Mouse (Mus musculus): ENCODE data around the gene Arhgap5. TPM values are rescaled to one million over a fixed set of nuclear protein-coding genes. Genes with fewer than 3 reads are reported as not detected.

The Arhgap5 gene
- 46.0 and 50.5 TPM in 2 replicates for polyA plus RNA-seq (2016; fragmentation: Nextera tagmentation; extraction: Ambion mirVana)

DNA sequence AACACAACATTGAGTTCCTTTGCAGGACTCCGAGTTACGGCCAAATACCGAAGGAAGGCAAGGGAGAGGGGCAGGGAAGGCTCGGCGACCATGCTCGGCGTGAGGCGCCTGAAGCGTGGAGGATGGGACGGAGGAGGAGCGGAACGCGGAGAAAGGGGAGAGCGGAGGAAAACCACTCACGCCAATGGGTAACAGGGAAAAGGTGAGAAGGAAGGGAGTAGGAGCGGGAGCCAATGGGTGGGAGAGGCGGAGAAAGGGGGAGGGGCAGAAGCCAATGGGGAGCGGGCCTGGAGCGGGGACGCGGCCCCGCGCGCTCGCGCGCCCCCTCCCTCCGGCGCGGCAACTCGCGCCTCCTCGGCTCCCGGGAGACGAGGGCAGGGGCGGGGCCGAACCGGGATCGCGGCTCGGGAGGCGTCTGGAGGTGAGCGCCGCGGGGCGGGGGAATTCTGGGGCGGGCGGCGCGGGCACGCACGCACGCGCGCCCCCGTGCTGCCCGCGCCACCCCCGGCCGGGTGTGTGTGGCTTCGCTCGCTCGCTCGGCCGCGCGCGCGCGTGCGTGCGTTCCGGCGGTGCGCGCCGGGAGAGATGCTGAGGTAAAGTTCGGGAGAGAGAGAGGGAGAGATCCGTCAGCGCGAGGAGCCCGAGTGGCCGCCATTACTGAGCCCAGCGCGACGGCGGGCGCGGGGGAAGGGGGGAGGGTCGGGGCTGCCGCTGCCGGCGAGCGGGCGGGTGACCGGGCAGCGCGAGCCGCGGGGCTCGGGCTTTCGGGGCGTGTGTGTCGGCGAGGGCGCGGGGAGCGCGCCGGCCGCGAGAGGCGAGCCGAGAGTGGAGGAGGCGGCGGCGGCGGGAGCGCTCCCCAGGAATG lies at the start of gene Arhgap5:
Arhgap5 (plus strand) TSS at position 517 of the 865 bp plus-strand sequence.
- peak; percentile 95 for ATAC-seq (ENCODE audit: insufficient number of reproducible peaks, low FRiP score)
- H3K27me3 ChIP-seq (replicated peaks) = no peaks in the 10 kb centered on the region
- H3K9ac ChIP-seq = peak within 1 kb of the TSS; percentile 100
- H3K4me2 ChIP-seq = peak within 1 kb of the TSS; percentile 83
- H3K27ac ChIP-seq (ENCODE audit: poor library complexity, severe bottlenecking) = peak within 1 kb of the TSS; percentile 100
- H3K4me3 ChIP-seq = peak within 1 kb of the TSS; percentile 98
- under 1% methylated on average over 74 of the region's 119 CpGs for WGBS
- no peaks in the 10 kb centered on the region for H3K9me3 ChIP-seq (replicated peaks)
- no peaks in the 10 kb centered on the region for H3K36me3 ChIP-seq
- no peaks in the 10 kb centered on the region for H3K4me1 ChIP-seq (replicated peaks)

DNA sequence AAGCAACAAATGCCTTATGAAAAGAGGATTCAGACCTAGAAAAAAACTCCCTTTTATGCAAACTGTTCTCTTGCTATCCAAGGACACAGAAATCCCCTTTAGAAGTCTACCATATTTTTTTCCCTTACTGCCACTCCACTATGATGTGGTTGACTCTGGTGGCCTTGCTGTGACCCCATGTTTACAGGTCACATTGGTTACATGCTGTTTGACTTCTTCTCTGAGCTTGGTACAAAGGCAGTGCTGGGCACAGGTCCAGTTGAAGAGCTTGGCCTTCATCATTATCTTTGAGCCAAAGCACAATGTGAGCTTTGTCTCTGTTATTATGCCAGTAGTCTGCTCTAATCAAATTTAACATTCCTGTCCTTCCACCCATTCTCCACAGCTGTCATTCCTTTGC lies 39.2 kb upstream of the Arhgap5 start:
- no peak for ATAC-seq (ENCODE audit: insufficient number of reproducible peaks, low FRiP score)
- Histone ChIP-seq H3K4me2 (no peak overlapping the region), H3K4me1 (replicated peaks) (peaks cover 6% of the 10 kb centered on the region), H3K9ac (no peak overlapping the region), H3K36me3 (no peaks in the 10 kb centered on the region), H3K27ac (ENCODE audit: poor library complexity, severe bottlenecking) (no peak overlapping the region), H3K9me3 (replicated peaks) (no peaks in the 10 kb centered on the region), H3K4me3 (no peak overlapping the region), H3K27me3 (replicated peaks) (no peaks in the 10 kb centered on the region)

DNA sequence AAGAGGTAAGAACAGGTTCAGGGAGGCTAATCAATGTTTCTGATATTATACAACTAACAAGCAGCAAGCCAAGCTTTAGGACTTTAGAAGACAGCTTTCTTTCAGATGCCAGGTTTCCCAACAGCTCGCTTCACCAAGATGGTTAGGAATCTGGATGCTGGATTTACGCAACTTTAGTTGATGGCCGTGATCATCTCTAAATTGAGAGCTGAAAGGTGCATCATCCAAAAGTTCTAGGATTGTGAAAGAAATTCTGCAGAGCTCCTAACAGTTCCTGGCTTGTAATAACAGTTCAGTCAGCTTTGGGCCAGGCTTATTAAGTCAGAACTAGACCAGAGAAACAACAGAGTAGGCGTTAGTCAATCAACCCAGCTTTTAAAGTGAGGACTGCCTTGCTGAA lies 32.2 kb upstream of the Arhgap5 start:
- Histone ChIP-seq H3K27ac (ENCODE audit: poor library complexity, severe bottlenecking) (no peak overlapping the region), H3K4me1 (replicated peaks) (0 out of 2 replicates have a peak, but pooled peaks cover 3% of the 10 kb centered on the region), H3K9me3 (replicated peaks) (no peaks in the 10 kb centered on the region), H3K36me3 (no peaks in the 10 kb centered on the region), H3K9ac (no peak overlapping the region), H3K4me2 (no peak overlapping the region), H3K4me3 (no peak overlapping the region), H3K27me3 (replicated peaks) (no peaks in the 10 kb centered on the region)
- ATAC-seq (ENCODE audit: insufficient number of reproducible peaks, low FRiP score) = no peak
- 80% methylated on average over 4 of the region's 4 CpGs for WGBS

DNA sequence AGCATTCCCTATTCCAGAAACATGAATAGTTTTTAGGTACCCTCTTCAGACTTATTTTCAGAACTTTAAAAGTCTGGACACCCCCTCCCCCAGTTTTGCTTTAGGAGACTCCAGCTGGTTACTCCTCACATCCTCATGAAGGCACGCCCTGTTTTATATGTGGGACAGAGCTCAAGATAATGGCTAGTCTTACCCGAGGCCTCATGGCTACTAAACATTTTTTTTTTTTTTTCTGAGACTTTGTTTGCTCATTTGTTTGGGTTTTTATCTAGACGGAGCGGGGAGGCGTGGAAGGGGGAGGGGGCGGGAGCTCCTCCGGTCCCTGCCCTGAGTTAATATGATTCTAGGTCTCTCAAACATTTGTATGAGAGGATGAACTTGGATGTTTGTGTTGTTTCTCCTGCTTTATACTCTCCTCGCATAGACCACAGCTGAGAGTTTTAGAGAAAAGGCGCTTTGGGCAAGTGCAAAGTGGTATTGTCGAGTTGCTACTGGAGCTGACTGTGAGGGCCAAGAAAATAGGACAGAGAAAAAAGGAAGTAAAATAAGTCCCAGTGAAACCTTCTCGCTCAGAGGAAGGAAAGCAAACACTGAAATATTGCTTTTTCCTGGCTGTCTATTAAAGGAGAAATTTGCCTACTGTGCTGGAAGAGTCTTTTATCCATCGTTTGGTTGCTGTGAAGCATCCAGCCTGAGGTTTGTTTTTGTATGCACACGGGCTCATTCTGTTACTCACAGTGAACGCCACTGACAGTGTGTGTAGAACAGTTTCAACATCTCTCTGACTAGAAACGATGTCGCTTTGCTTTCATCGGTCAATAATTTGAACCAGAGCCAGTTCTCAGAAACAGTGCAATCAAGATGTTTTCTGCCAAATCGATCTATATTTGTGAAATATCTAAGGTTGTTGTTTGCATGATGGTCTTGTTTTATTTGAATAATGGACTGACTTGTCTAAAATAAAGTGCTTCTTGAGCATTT lies 29.5 kb upstream of the Arhgap5 start:
- Histone ChIP-seq H3K4me2 (peak overlapping the region; percentile 34), H3K9ac (no peak overlapping the region), H3K4me3 (no peak overlapping the region), H3K9me3 (replicated peaks) (no peaks in the 10 kb centered on the region), H3K36me3 (no peaks in the 10 kb centered on the region), H3K4me1 (replicated peaks) (peaks cover 4% of the 10 kb centered on the region; the same call in 1 of the 2 replicates), H3K27me3 (replicated peaks) (no peaks in the 10 kb centered on the region), H3K27ac (ENCODE audit: poor library complexity, severe bottlenecking) (no peak overlapping the region)
- 56% methylated on average over 18 of the region's 18 CpGs for WGBS
- ATAC-seq (ENCODE audit: insufficient number of reproducible peaks, low FRiP score) = no peak

DNA sequence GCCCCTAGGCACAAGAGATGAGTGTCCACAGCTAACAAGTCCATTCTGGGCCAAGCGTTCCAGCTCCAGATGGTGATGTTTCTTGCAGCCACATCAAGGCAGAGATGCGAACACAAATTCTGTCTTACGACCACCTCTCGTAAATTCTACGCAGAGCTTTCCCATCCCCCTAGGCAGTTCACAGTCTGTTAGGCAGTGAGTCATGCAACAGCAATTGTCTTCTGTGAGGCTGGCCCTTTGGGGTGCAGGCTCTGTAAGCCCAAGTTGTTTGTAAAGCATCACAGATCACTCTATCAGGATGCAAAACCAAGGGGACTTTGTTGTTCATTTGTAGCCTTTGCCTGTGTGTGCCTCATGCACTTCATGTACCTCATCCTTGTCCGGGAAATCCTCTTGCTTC lies 27.7 kb upstream of the Arhgap5 start:
- WGBS = 79% methylated on average over 6 of the region's 6 CpGs
- no peaks in the 10 kb centered on the region for H3K9me3 ChIP-seq (replicated peaks)
- H3K4me2 ChIP-seq = no peak overlapping the region
- H3K36me3 ChIP-seq = no peaks in the 10 kb centered on the region
- no peak overlapping the region for H3K9ac ChIP-seq
- peaks cover 13% of the 10 kb centered on the region for H3K4me1 ChIP-seq (replicated peaks)
- H3K27ac ChIP-seq (ENCODE audit: poor library complexity, severe bottlenecking) = no peak overlapping the region
- H3K4me3 ChIP-seq = no peak overlapping the region
- H3K27me3 ChIP-seq (replicated peaks) = no peaks in the 10 kb centered on the region
- no peak for ATAC-seq (ENCODE audit: insufficient number of reproducible peaks, low FRiP score)

DNA sequence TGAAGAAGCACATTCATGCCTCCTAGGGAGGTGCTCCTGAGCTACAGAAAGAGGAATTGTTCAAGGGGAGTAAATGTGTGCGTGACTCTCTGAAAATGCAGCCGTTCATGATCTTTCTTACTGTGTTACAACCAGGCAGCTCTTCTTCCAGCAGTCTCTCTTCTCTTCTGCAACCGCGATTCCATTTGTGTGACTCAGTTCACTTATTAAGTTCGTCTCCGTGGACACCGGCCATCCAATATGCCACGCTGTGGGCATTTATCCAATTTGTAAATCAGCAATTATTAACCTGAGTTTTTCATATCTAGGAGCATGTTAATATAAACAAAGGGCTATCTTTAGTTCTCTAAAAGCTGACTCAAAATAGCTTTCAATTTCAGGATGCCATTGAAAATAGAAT lies 25.2 kb upstream of the Arhgap5 start:
- ATAC-seq (ENCODE audit: insufficient number of reproducible peaks, low FRiP score) = no peak
- no peak overlapping the region for H3K4me2 ChIP-seq
- H3K9ac ChIP-seq = no peak overlapping the region
- no peaks in the 10 kb centered on the region for H3K27me3 ChIP-seq (replicated peaks)
- H3K36me3 ChIP-seq = no peaks in the 10 kb centered on the region
- no peaks in the 10 kb centered on the region for H3K9me3 ChIP-seq (replicated peaks)
- peaks cover 13% of the 10 kb centered on the region for H3K4me1 ChIP-seq (replicated peaks)
- H3K27ac ChIP-seq (ENCODE audit: poor library complexity, severe bottlenecking) = no peak overlapping the region
- H3K4me3 ChIP-seq = no peak overlapping the region
- WGBS = 80% methylated on average over 8 of the region's 8 CpGs

DNA sequence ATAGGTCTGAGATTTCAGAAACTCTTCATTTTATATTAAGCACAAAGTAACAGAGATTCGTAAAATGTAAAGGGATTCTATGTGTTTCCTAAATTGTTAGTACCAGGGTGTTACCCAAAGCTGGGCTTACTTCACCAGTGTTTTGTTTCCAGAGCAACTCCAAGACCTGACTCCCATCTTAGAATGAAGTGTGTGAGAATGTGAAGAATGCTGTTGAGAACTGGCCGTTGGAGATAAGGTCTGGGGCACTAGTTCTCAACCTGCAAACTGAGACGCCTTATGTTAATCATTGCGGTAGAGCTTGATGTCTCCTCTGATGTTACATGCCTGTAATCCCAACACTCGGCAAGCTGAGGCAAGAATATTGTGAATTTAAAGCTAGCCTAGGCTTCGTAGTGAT lies 24.4 kb upstream of the Arhgap5 start:
- no peak overlapping the region for H3K27ac ChIP-seq (ENCODE audit: poor library complexity, severe bottlenecking)
- no peak for ATAC-seq (ENCODE audit: insufficient number of reproducible peaks, low FRiP score)
- H3K9me3 ChIP-seq (replicated peaks) = no peaks in the 10 kb centered on the region
- no peak overlapping the region for H3K4me3 ChIP-seq
- WGBS = 39% methylated on average over 6 of the region's 6 CpGs
- H3K4me2 ChIP-seq = no peak overlapping the region
- H3K4me1 ChIP-seq (replicated peaks) = peaks cover 12% of the 10 kb centered on the region
- H3K36me3 ChIP-seq = no peaks in the 10 kb centered on the region
- H3K27me3 ChIP-seq (replicated peaks) = no peaks in the 10 kb centered on the region
- no peak overlapping the region for H3K9ac ChIP-seq

DNA sequence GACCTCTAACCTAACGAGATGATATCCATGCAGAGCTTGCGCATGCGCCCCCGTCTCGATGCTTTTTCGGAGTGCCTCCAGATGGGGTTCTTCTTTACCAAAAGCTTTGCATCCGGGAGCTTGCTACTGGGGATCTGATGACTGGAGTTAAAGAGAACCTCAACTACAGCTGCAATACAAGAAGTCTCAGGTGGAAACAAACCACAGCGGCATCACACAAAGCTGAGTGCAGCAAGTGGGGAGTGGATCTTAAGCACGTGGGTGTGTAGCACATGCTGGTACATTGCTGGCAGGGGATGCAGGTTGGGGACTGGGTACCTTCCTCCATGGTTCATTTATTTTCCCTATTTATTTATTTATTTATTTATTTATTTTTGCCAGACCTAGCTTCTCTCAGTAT lies 22.9 kb upstream of the Arhgap5 start:
- peaks cover 10% of the 10 kb centered on the region for H3K4me1 ChIP-seq (replicated peaks)
- no peak overlapping the region for H3K9ac ChIP-seq
- H3K36me3 ChIP-seq = no peaks in the 10 kb centered on the region
- no peak overlapping the region for H3K4me3 ChIP-seq
- no peak for ATAC-seq (ENCODE audit: insufficient number of reproducible peaks, low FRiP score)
- 83% methylated on average over 9 of the region's 9 CpGs for WGBS
- H3K9me3 ChIP-seq (replicated peaks) = no peaks in the 10 kb centered on the region
- H3K27ac ChIP-seq (ENCODE audit: poor library complexity, severe bottlenecking) = no peak overlapping the region
- no peak overlapping the region for H3K4me2 ChIP-seq
- no peaks in the 10 kb centered on the region for H3K27me3 ChIP-seq (replicated peaks)

DNA sequence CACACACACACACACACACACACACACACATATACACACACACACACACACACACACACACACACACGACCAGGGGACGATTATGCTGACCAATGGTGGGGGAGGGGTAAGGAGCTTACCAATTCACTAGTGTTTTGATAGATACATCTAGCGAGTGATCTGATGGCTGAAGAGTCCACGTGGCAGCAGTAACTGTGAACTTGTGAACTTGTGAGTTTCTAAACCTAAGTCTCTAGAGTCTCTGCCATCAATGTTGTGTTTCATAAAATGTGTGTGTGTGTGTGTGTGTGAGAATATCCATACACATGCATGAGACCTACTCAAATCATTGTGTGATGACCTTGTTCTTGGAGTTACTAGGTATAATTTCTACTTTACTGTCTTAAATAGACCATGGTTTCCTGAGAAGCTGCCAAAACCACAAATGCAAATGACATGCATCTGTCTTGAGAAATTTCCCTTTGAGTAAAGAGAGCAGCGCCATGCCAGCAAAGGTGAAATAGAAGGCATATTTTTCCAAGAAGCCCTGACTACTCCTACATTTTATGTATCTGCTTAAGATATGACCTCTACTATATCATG lies 21.7 kb upstream of the Arhgap5 start:
- no peak for ATAC-seq (ENCODE audit: insufficient number of reproducible peaks, low FRiP score)
- H3K36me3 ChIP-seq = no peaks in the 10 kb centered on the region
- H3K27ac ChIP-seq (ENCODE audit: poor library complexity, severe bottlenecking) = no peak overlapping the region
- no peak overlapping the region for H3K9ac ChIP-seq
- WGBS = 83% methylated on average over 5 of the region's 5 CpGs
- no peaks in the 10 kb centered on the region for H3K9me3 ChIP-seq (replicated peaks)
- H3K27me3 ChIP-seq (replicated peaks) = no peaks in the 10 kb centered on the region
- no peak overlapping the region for H3K4me2 ChIP-seq
- H3K4me3 ChIP-seq = no peak overlapping the region
- peaks cover 10% of the 10 kb centered on the region for H3K4me1 ChIP-seq (replicated peaks)

DNA sequence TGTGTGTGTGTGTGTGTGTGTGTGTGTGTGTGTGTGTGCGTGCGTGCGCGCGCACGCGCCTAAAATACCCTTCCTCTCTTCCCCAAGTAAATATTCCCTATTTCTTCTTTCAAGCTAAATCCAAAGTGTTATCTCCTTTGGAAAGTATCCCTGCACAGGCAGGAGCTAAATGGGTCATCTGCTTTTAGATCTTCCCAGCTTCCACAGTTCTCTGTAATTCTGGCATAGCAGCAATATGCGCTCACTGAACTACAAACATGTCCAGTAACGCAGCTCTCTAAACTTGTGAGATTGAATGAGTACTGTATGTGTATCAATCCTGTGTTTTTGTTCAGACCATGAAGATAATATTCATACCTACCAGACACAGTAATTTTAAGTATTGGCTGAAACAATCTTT lies 20.6 kb upstream of the Arhgap5 start:
- WGBS = 97% methylated on average over 9 of the region's 9 CpGs
- no peak for ATAC-seq (ENCODE audit: insufficient number of reproducible peaks, low FRiP score)
- Histone ChIP-seq H3K4me1 (replicated peaks) (peaks cover 10% of the 10 kb centered on the region), H3K27ac (ENCODE audit: poor library complexity, severe bottlenecking) (no peak overlapping the region), H3K36me3 (no peaks in the 10 kb centered on the region), H3K4me2 (no peak overlapping the region), H3K4me3 (no peak overlapping the region), H3K9me3 (replicated peaks) (no peaks in the 10 kb centered on the region), H3K27me3 (replicated peaks) (no peaks in the 10 kb centered on the region), H3K9ac (no peak overlapping the region)
